Mouse (Mus musculus): Measurements from ENCODE around the gene Fam196b. TPM values are rescaled to one million over a fixed set of nuclear protein-coding genes. Genes with fewer than 3 reads are reported as not detected.

Gene Fam196b
- polyA plus RNA-seq, 1 experiment from 2014 or later: 0.33 TPM

Other genes with a start within 250 kb of the Fam196b start
- not detected in 2 replicates for gene 4930469K13Rik, start 216.3 kb upstream of the Fam196b start, polyA plus RNA-seq (2016; fragmentation: Nextera tagmentation; extraction: Ambion mirVana)
- not detected in 2 replicates for gene Foxi1, start 106.7 kb upstream of the Fam196b start, polyA plus RNA-seq (2016; fragmentation: Nextera tagmentation; extraction: Ambion mirVana)